Mouse (Mus musculus): Measurements from ENCODE around the gene Msln.
"Not testable (repeated sequence)": the region's sequence is repeated elsewhere in the genome, so short reads cannot be mapped to it uniquely, and the experiment has no call there.

The Msln gene

DNA sequence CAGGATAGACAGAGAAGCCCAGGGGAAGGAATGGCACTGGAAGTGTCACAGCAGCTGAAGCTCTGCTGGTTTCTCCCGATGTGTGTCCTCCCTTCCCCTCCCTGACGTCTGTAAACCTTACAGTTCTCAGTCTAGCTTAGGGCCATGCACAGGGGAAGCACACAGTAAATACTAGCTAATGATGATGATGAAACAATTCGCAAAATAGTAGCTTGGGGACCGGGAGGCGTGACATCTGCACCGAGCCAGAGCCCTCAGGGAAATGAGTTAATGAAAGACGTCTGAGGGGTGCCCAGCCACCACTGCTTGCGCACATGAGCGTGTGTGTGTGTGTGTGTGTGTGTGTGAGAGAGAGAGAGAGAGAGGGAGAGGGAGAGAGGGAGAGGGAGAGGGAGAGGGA is 15.2 kb upstream of the Msln start:
- DNase-seq = no peak

DNA sequence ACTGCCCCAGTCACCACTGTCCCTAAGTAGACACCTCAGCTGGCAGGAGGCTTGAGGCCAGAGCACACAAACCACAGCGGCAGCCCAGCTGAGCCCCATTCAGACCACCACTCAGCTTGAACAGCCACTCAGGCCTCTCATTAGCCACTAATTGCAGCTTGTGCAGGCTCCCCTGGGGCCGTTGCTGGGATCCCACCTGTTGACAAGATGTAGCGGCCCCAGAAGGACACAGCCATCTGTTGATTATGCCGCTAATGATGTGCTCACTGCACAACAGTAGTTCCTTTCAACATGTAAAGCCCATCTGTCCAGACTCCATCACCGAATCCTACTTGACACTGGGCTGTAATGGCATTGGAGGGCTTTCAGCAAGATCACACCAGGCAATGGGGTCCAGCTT is 11.7 kb upstream of the Msln start:
- no peak for DNase-seq

DNA sequence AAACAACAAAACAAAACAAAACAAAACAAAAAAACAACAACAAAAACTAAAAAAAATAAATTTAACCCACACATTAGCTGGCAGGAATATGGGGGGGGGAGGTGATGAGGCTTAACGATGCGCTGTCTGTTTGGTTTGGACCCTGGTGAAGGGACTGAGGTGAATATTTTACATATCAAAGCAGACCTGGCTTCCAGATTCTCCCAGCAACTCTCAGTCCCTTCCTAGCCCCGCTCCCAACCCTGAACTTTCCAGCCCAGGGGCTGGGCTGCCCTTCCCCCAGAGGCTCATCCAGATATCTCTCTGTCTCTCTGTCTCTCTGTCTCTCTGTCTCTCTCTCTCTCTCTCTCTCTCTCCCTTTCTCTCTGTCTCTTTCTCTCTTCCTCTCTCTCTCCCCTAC is 8.4 kb upstream of the Msln start:
- no peak for DNase-seq

DNA sequence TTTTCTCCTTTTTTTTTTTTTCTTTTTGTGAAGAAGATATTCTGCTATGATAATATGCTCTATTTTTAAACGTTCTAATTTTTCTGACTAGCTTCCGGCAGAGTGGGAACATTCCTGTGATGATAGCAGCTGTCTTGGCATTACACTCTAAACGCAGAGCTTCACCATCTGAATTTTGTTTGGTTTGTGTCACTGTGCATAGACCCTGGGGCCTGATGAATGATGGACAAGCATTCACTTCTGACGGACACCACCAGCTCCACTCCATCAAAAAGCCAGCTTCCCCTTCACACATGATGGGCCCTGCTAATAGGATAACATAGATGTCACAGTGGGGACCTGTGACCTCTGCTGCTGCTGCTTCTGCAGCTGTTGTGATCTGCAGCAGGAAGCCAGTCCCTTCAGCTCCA is 7.4 kb upstream of the Msln start:
- DNase-seq = no peak

DNA sequence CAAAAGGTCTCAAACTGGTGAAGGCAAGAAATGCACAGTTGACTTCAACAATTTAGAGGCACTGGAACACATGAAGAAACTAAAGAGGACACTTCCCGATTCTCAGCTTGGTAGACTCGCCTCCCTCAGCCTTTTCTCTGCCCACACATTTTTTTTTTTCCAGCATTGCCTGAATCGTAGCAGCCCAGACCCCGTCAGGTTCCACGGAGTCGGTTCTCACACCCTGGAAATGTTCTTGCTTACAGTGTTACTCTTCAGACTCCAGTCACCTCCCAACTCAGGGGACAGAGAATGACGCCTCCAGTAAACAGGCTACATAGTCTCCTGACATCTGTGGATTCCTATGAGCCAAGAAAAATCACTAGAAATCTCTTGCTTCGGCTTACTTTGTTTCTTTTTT is 6.0 kb upstream of the Msln start:
- DNase-seq = no peak

DNA sequence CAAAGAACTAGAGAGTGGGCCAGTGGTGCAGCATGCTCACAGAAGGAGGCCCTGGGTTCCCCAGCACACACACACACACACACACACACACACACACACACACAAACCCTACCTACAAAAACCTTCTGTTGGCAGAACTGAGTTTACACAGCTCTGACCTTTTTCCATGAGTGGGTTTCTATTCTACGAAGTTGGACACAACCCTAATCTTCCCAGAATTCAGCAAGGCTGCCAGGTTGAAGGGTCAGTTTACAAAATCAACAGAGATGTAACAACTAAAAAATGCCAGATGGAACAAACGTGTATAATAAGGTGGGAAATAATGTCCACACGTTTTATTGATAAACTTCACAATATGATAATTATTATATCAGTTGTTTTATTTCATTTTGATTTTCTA is 3.5 kb upstream of the Msln start:
- DNase-seq = no peak

DNA sequence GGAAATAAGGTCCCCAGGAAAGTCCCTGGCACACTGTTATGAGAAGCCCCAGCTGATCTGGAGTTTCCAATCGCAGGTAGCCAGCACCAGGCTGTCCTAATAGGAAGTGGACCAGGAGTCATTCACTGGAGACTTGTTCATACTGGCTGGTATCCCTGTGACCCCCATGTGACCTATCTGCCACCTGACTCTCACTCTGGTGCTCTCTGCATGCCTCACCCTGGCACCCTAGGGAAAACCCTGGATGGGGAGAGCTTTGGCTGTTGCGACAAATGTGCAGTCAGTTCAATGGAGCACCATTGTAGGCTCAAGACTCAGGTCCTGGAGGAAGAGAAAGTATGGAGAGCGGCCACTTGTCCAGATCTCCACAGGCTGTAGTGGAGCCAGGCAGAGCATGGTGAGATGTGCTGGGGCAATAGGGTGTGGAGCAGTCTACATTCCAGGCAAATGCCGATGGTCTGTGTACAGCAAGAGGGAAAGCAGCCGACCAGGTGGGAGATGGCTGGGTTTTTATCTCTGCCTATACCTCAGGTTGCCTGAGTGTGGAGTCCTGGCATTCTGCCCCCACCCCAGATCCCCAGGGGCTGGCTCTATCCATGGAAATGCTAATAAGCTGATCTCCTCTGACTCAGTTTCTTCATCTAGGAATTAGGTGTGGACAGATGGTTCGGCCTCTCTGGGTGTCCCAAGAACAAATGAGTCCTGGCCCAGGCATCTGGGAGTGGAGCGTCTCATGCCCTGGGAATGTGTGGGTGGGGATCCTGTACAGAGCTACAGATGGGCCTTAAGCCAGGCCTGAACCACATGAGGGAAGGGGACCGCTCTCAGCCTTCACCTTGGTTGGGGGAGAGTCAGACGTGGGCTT is 2.4 kb upstream of the Msln start:
- DNase-seq = no peak

DNA sequence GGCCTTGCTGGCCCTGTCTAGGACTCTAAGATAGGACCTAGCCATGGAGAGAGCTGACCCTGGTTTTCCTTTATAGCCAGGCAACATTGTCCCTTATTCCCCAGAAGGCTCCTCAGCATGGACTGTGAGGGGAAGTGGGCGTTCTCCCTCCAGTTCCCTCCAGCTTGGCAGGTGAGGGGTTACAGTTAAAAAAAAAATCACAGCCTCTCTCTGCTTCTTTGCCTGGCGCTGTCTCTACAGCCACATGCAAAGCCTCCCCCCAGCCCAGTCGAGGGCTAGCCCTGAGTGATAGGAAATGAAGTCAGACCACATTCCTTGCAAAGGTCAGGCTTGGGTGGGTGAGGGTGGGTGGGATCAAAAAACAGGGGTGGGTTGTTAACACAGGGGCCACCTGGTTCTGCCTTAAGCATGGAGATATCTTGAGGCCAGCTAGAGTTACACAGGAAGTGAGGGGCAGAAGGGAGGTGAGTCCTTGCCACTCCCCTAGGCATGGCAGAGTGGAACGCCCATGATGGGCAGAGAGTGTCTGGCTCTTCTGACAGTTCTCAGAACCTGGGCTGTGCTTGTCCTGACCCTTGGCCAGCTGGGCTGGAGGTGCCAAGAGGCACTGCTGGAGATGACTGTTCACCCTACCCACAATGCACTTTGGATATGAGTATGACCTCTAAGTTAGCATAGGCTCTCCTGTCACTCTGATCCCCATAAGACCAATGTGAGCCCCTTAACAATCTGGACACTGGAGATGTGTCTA is 1.6 kb upstream of the Msln start:
- DNase-seq = no peak

DNA sequence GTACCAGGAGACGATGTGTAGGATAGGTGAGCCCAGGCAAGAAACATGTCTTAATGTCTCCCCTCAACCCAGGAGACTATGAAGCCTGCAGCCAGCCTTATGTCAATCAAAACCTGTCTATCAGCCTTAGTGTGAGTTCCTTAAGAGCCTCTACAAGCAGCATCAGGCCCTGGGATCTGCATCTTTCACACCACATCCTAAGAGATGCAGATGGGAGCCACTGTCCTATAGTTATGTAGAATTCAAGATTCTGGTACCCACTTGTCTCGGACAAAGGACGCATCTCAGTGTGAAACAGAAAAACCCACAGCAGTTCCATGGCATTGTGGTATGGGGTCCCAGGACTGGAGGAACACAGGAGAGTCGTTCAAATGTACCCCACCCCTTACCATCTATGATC is 908 bp upstream of the Msln start:
- no peak for DNase-seq

DNA sequence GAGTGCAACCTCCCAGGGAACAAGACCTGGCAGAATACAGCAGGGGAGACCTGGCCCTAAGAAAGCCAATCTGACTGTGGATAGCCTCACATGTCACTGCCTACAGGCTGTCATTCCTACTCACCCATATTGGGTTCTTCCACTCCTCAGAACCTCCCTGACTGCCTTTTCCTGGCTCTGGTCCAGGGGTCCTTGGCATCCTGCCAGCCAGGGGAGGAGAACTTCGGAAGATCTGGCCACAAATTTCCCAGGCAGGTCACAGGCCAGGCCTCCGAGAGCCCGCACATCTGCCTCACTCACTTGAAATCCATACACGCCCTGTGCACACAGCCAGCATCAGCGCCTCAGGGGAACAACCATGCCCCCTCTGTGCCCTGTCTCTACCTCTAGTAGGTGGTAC is 2.7 kb downstream of the Msln start:
- DNase-seq = no peak

DNA sequence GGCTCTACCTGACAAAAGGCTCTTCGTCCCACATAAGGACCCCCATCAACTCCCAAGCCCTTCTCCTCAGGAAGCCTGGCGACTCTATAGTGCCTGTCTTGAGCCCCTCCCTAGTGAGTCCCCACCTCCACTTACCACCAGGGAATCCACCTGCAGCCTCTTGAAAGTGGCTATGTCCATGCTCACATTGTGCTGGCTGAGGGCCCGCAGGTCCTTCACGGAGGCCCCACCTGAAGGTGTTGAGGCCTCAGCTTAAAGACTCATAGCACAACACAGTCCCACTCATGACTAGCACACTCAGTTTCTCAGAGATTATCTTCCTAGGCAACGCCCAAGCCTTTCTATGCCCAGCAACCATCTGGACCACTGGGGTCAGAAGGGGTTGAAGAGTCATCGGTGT is 4.9 kb downstream of the Msln start:
- no peak for DNase-seq

DNA sequence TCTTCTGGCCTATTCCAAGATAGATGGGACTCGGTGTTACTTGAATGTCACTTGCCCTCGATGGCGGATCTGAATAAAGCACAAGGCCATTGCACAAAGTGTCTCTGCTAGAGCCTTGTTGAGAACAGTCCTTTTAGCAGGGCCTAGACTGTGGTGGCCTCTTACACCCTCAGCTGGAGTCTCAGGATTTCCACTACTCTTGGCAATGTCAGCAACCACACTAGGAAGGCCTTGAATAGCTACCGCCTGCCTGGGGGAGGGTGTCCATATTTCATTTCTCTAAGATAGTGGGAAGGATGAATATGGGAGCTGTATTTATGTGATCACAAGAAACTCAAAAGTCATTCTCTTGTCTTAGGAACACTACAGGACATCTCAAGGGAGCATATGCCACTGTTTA is 5.9 kb downstream of the Msln start:
- no peak for DNase-seq

DNA sequence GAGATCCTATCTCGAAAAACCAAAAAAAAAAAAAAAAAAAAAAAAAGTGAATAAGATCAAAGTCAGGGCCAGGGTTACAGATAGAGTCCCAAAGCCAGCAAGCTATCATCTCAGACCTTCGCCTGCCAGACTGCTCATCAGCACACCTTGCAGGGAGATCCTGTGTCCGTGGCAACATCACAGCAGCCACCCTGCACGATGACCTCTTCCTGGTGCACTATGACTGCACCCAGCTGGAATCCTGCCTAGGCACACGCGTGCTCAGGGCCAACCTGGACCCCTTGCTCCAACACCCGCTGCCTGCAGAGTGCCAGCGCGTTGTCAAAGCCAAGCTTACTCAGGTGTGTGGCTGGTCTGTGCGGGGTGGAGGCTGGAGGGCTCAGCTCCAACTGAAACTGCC is 9.9 kb downstream of the Msln start:
- DNase-seq = no peak

DNA sequence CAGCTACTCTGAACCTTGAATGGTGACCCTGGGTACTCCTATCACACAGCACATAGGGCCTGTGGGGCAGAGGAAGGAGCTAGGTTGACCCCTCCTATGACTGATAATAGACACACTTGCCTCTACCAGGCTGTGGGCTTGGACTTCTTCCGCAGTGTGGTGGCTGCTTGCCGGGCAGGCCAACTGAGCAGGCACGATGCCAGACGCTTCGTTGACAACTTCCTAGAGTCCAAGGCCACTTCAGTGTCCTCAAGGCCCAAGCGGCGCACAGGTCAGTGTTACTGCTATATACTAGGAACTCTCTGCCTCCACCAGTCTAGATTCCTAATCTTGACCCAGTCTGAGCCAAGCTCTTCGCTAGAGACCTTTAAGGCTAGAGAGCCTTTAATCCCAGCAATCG is 10.3 kb downstream of the Msln start:
- DNase-seq = no peak

DNA sequence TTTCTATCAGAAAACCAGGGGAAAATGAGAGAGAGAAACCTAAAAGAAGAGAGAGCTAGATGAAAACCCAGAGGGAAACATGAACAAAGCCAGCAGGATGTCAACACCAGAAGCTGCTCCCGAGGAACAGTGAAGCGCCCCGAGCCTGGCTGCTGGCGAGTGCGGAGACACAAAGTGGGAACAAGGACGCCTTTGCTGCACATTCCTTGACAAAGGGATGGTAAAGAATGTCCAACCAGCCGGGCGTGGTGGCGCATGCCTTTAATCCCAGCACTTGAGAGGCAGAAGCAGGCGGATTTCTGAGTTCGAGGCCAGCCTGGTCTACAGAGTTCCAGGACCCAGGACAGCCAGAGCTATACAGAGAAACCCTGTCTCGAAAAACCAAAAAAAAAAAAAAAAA is 12.7 kb downstream of the Msln start:
- not testable (repeated sequence) for DNase-seq

DNA sequence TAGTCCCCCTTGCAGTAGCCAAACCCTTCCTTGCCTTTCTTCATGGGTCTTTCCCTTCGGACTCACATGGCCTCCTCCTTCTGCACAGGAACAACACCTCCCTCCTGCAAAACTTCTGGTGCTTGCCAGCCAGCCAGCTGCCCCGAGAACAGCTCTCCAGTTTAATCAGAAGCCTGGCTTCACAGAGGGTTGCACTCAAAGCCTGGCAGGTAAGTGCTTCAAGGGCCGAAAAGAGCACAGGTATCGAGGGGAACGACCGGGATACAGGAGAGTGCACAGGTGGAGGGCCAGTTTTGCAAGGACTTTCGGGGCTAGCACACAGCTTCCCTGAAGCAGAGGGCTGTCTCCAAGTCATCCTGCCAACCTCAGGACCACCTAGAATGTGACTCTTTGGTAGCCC is 15.3 kb downstream of the Msln start:
- DNase-seq = no peak

DNA sequence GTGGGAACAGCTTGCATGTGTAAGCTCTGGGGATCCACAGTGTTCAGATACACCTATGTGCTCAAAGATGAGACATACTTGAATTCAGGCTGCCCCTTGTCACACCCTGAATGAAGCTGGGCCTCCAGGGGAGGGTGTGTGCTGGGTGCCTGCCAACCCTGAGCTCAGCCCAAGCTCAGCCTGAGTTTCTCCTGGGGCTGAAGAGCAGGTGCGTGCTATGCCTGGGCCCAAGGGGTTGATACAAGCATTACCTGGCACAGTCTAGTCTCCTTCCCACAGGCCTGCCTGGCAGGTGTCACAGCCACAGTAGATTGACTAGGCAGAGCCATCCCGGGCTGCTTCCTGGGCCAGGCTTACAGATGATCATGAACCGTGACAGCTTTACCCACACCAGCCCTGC is 18.4 kb downstream of the Msln start, which contains the start of gene Mslnl:
Mslnl (plus strand) TSS at position 298 of the 400 bp plus-strand sequence.
- DNase-seq = no peak

DNA sequence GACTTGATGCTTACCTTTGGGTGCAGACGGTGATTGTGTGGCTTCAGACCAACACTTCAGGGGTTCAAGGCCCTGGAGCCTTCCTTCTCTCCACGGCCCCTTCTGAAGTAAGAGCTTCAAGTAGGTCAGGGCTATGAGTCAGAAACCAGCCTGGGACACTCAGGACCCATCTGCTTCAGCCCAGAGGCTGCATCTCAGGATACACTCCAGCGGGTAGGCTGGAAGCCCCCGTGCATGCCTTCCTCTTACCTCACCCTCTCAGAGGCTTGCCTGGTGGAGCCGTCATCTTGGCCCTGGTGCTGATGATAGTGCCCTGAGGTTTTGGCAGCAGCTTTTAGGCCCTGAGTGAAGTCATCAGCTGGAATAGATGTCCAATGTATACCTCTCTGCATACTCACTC is 18.9 kb downstream of the Msln start:
- no peak for DNase-seq

DNA sequence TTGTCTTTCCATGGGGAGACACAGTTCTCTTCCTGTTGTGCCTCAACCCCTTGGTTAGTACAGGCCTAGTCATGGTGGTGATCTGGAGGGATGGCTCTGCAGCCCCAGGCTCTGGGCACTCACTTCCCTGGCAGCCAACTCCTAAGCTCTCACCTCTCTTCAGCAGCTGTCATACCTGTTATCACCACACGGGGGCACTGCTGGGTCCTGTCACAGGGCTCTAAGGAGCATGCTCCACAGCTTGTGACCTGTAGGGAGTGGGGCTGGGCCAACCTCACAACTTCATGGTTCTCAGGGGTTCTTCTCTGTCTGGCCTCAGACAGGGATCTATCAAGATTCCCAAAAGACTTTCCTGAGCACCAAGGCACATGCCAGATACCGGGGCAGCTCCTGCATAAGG is 22.1 kb downstream of the Msln start:
- peak; percentile 75 for DNase-seq

DNA sequence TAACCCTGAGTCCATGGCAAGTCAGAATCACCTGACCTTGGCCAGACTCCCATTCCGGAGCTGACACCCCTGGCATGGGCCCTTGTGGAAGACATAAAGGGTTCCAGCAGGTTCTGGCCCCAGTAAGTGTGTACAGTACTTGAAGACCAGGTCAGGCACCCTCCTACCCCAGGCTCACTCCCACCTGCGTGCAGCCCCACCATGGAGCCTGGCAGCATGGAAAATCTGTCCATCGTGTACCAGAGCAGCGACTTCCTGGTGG is 26.2 kb downstream of the Msln start:
- no peak for DNase-seq

DNA sequence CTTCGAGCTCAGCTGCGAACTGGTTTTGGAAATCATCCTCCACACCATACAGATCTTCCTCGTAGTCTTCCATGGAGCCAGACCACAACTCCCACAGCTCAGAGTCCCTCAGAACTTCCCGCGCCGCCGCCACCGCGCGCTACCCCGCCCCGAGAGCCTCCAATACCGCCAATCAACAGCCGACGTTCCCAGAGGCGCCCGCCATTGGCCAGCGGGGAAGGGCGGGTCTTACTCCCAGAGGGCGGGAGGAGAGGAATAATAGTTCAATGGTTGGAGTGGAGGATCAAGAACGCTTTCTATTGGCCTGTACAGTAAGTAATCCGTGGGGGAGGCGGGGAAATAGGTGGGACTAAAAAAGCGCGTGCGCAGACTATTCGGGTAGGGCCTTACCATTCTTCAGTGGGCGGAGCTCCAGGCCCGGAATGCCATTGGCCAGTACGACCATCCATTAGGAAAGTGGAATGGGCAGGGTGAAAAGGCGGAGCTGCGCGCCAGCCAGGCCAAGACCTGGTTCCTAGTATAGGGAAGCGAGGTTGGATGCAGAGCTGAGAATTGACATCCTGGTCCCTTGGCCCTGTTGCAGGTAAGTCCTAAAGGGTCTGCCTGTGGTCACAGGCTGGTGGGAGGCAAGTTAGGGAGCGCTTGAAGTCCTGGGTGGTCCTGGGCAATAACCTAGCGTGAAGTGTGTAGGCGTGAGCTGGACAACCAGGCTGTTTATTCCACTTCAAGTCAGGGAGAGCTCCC is 26.7 kb downstream of the Msln start, which contains the start of the genes Chtf18 and Rpusd1:
Chtf18 (minus strand) TSS at position 155 of the 744 bp plus-strand sequence.
Rpusd1 (plus strand) TSS at position 406 of the 744 bp plus-strand sequence.
- peak; percentile 98 for DNase-seq

DNA sequence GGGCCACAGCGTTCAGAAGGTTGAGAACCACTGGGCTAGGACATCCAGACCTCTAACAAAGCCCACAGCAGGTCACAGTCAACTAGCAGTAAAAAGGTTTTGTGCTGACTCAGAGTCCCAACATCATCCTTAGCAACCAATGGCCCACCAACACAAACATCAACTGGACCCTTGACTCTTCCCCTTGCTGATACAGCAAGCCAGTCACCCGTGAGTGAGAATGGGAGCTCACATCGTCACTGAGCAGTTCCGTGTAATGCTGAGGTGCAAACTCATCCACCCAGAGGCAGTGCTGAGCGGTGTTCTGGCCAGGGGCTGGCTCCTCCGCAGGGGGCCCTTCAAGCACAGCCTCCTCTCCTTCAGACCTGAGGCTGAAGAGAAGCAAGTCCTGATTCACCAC is 28.9 kb downstream of the Msln start:
- DNase-seq = no peak

DNA sequence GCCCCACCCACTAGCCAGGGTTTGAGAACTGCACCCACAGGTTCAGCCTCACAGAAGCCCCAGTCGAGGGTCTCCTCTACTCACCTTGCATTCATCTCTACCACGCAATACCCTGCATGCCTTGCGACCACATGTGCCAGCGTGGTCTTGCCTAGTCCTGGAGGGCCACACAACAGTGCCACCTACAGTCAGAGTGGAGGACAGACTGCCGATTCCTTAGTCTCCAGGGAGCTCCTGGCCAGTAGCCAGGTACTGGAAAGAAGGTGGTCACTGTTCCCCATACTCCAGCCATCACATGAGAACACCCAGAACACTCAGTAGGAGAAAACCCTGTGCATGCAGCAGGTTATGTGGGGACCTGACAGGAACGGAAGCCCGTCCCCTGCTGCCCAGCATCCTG is 30.3 kb downstream of the Msln start:
- DNase-seq = no peak

DNA sequence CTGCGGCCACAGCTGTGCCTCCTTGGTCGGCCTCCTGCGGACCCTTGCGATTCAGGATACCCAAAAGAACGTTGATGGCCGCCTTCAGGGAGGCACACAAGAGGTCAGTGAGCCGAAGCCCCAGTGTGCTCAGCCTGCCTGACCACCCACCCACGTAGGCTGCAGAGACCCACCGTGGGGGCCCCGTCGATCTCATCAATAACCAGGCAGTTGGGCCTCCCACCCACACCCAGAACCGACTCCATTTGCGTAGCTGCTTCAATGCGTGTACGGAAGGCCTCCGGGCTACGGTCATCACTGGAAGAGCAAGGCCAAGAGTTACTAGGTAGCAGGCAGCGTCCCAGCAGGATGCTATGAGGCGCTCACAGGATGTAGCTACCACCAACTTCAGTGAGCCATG is 30.7 kb downstream of the Msln start:
- DNase-seq = no peak

All from right cerebral cortex, postnatal 25 days (tissue).